ENCODE assay signal across 8 mouse cellular contexts in the genomic region with DNA sequence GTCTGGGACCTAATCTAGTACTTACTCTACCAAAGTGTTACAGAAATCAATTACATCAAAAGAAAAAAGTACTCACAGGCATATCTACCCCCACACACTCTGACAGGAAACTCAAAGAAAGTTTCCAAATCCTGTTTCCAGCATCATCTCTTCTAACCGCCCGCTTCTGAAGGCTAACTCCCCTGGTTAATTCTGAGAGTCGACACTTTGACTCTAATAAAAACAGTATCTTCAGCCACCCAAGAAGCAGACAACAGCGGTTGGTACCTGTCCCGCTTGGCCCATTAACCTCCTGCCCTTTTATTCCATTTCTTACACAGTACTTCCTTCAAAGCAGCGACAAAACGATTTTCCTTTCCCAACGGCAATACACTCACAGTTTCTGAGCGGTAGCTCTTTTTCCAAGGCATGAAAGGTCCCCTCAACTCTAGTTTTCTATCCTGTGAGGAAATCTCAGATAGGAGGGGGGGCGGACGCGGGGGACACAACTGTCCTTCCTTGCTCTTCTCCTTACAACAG. TPM values are rescaled to one million over a fixed set of nuclear protein-coding genes. Genes with fewer than 3 reads are reported as not detected.
DNase-seq lines count a peak whose midpoint lies in the region; ATAC-seq and TF ChIP-seq lines count a peak whose summit lies in the region.

No protein-coding gene starts in this region.

- H3K9ac ChIP-seq in heart, embryonic 11.5 days (ENCODE audit: low read depth, low read length) = peak overlapping the region; percentile 88
- peak overlapping the region; percentile 94 for H3K9ac ChIP-seq in CH12.LX (ENCODE audit: insufficient read depth, low read depth)
- H3K9ac ChIP-seq in forebrain, embryonic 12.5 days = peak overlapping the region; percentile 91
- H3K9ac ChIP-seq in limb, embryonic 13.5 days = peak overlapping the region; percentile 96

- H3K27me3 ChIP-seq in heart, embryonic 11.5 days (ENCODE audit: control insufficient read depth, insufficient read depth, low read length) = peaks cover 4% of the 10 kb centered on the region; the same call in 1 of the 2 replicates
- H3K27me3 ChIP-seq in CH12.LX (replicated peaks) = no peaks in the 10 kb centered on the region
- no peaks in the 10 kb centered on the region for H3K27me3 ChIP-seq in forebrain, embryonic 12.5 days
- H3K27me3 ChIP-seq in limb, embryonic 13.5 days = no peaks in the 10 kb centered on the region
- H3K27me3 ChIP-seq in small intestine, adult 2 months (ENCODE audit: control insufficient read depth, insufficient read depth, low read length) = no peaks in the 10 kb centered on the region

- TF ChIP-seq CTCF in CH12.LX (conservative IDR thresholded peaks at IDR 0.05 in 1 of 2, IDR thresholded peaks at IDR 0.05 in 1 of 2; ENCODE audit: low read depth in 2 of 2, low read length in 2 of 2) = no peak
- TF ChIP-seq CTCF in small intestine, adult 2 months (IDR thresholded peaks at IDR 0.05; ENCODE audit: extremely low read depth, insufficient read length, insufficient replicate concordance, low read depth, low read length) = no peak

- TF ChIP-seq POLR2A in CH12.LX (IDR thresholded peaks at IDR 0.05; ENCODE audit: low read depth, low read length) = no peak
- TF ChIP-seq POLR2A in small intestine, adult 2 months (IDR thresholded peaks at IDR 0.05; ENCODE audit: low read depth, low read length) = no peak

- peak overlapping the region; percentile 92 for H3K27ac ChIP-seq in heart, embryonic 11.5 days (ENCODE audit: low read depth, low read length)
- peak overlapping the region; percentile 74 for H3K27ac ChIP-seq in CH12.LX (ENCODE audit: insufficient read depth, low read depth)
- H3K27ac ChIP-seq in forebrain, embryonic 12.5 days = peak overlapping the region; percentile 89; the same call in 1 of the 2 replicates
- peak overlapping the region; percentile 82 for H3K27ac ChIP-seq in limb, embryonic 13.5 days
- H3K27ac ChIP-seq in small intestine, adult 2 months (ENCODE audit: insufficient read depth, low read depth, low read length) = peak overlapping the region; percentile 91

- H3K4me3 ChIP-seq in heart, embryonic 11.5 days (ENCODE audit: low read depth, low read length) = peak overlapping the region; percentile 82
- H3K4me3 ChIP-seq in CH12.LX (replicated peaks in 1 of 3; ENCODE audit: low read depth in 2 of 3, low read length in 2 of 3, poor library complexity in 1 of 3) = peak overlapping the region; percentile 76 to 83 (median 78)
- peak overlapping the region; percentile 90 for H3K4me3 ChIP-seq in forebrain, embryonic 12.5 days (replicated peaks)
- H3K4me3 ChIP-seq in limb, embryonic 13.5 days = peak overlapping the region; percentile 84
- peak overlapping the region; percentile 100 for H3K4me3 ChIP-seq in small intestine, adult 2 months (ENCODE audit: low read depth, low read length)

- dilution Hi-C loops in CH12.LX (cut with MboI; ENCODE audit: extremely low pct_ligation_motif_present, extremely low pct_unique_long_range_greater_than_20kb, low sequenced_read_pairs) = no loop called here

- in situ Hi-C loops in CH12.LX (cut with MboI; ENCODE audit: low pct_ligation_motif_present, low pct_unique_long_range_greater_than_20kb, low sequenced_read_pairs) = loop anchor here (25.0 kb wide), 1 partner anchor 113 kb away; the partner anchor contains the start of gene Ddx20

- H3K9me3 ChIP-seq in heart, embryonic 11.5 days (replicated peaks; ENCODE audit: control insufficient read depth, low read length) = no peaks in the 10 kb centered on the region
- H3K9me3 ChIP-seq in CH12.LX (replicated peaks; ENCODE audit: low read length) = no peaks in the 10 kb centered on the region
- no peaks in the 10 kb centered on the region for H3K9me3 ChIP-seq in forebrain, embryonic 12.5 days
- no peaks in the 10 kb centered on the region for H3K9me3 ChIP-seq in limb, embryonic 13.5 days

- H3K36me3 ChIP-seq in heart, embryonic 11.5 days (ENCODE audit: control insufficient read depth, insufficient read depth, low read length) = no peaks in the 10 kb centered on the region
- no peaks in the 10 kb centered on the region for H3K36me3 ChIP-seq in CH12.LX (replicated peaks in 1 of 2; ENCODE audit: control insufficient read depth in 1 of 2, insufficient read depth in 1 of 2, low read length in 1 of 2)
- no peaks in the 10 kb centered on the region for H3K36me3 ChIP-seq in forebrain, embryonic 12.5 days (replicated peaks)
- H3K36me3 ChIP-seq in limb, embryonic 13.5 days = no peaks in the 10 kb centered on the region
- H3K36me3 ChIP-seq in small intestine, adult 2 months (ENCODE audit: control insufficient read depth, insufficient read depth, low read length) = no peaks in the 10 kb centered on the region

- TF ChIP-seq RAD21 in CH12.LX (IDR thresholded peaks at IDR 0.05; ENCODE audit: low read depth, low read length) = no peak

- peak overlapping the region; percentile 86 for H3K4me2 ChIP-seq in heart, embryonic 11.5 days
- H3K4me2 ChIP-seq in CH12.LX (ENCODE audit: insufficient read depth, low read depth, poor library complexity, severe bottlenecking) = peak overlapping the region; percentile 19; the same call in 1 of the 2 replicates
- peak overlapping the region; percentile 65 for H3K4me2 ChIP-seq in forebrain, embryonic 12.5 days
- peak overlapping the region; percentile 84 for H3K4me2 ChIP-seq in limb, embryonic 13.5 days (replicated peaks)

- 2% methylated on average over 12 of the region's 12 CpGs for WGBS in heart, embryonic 11.5 days (ENCODE audit: insufficient replicate concordance)
- WGBS in forebrain, embryonic 12.5 days = under 1% methylated on average over 12 of the region's 12 CpGs
- WGBS in limb, embryonic 13.5 days = under 1% methylated on average over 12 of the region's 12 CpGs
- WGBS in small intestine, adult 2 months = under 1% methylated on average over 12 of the region's 12 CpGs

- peak; percentile 40; the same call in 1 of the 2 replicates for TF ChIP-seq EP300 in CH12.LX (IDR thresholded peaks at IDR 0.05; ENCODE audit: low read length)

- no peak for DNase-seq in heart, postnatal 4 days
- peak; percentile 44 for DNase-seq in CH12.LX (ENCODE audit: extremely low read depth)
- DNase-seq in left cerebral cortex, postnatal 36 days (ENCODE audit: low spot score in 2 of 2) = no peak
- DNase-seq in cerebellum, adult 18-20 months = no peak

- ATAC-seq in heart, embryonic 11.5 days (replicated peaks; ENCODE audit: insufficient number of reproducible peaks, low FRiP score, low TSS enrichment) = no peak
- no peak for ATAC-seq in forebrain, embryonic 12.5 days (ENCODE audit: low FRiP score)
- ATAC-seq in limb, embryonic 13.5 days (ENCODE audit: low FRiP score, low read depth) = no peak

- H3K79me2 ChIP-seq in CH12.LX (replicated peaks; ENCODE audit: control insufficient read depth, extremely low read depth, insufficient read depth, poor library complexity, severe bottlenecking) = peaks cover 47% of the 10 kb centered on the region

- peaks cover 20% of the 10 kb centered on the region for H3K4me1 ChIP-seq in heart, embryonic 11.5 days (ENCODE audit: control insufficient read depth, insufficient read depth, low read length)
- peaks cover 11 to 42% of the 10 kb centered on the region in 2 experiments for H3K4me1 ChIP-seq in CH12.LX (ENCODE audit: control insufficient read depth in 1 of 2, insufficient read depth in 2 of 2)
- peaks cover 27% of the 10 kb centered on the region for H3K4me1 ChIP-seq in forebrain, embryonic 12.5 days
- peaks cover 28% of the 10 kb centered on the region for H3K4me1 ChIP-seq in limb, embryonic 13.5 days
- peaks cover 17% of the 10 kb centered on the region for H3K4me1 ChIP-seq in small intestine, adult 2 months (ENCODE audit: control insufficient read depth, insufficient read depth, insufficient read length, low read length)

- intact Hi-C loops in left cerebral cortex, postnatal 36 days (cut with DNase I) = loop anchor here (5.0 kb wide), 1 partner anchor 38 kb away; no protein-coding TSS in a partner anchor

TF ChIP-seq in CH12.LX, 34 proteins besides CTCF, POLR2A, EP300 and RAD21 (continues in another document):
- TF ChIP-seq ELF1 (IDR thresholded peaks at IDR 0.05; ENCODE audit: low read depth, low read length) (no peak), RCOR1 (conservative IDR thresholded peaks at IDR 0.05; ENCODE audit: low read depth, low read length) (0 out of 2 replicates have a peak, but pooled peaks have one; percentile 63), NELFE (IDR thresholded peaks at IDR 0.05; ENCODE audit: low read depth, low read length) (0 out of 2 replicates have a peak, but pooled peaks have one; percentile 37), MAX (IDR thresholded peaks at IDR 0.05; ENCODE audit: low read length) (peak; percentile 35; the same call in 1 of the 2 replicates), MYC (IDR thresholded peaks at IDR 0.05; ENCODE audit: low read depth, low read length) (0 out of 2 replicates have a peak, but pooled peaks have one; percentile 40), TCF12 (IDR thresholded peaks at IDR 0.05; ENCODE audit: low read depth, low read length) (no peak), GABPA (IDR thresholded peaks at IDR 0.05; ENCODE audit: insufficient replicate concordance, low read depth, low read length) (no peak), USF2 (conservative IDR thresholded peaks at IDR 0.05; ENCODE audit: low read depth, low read length) (no peak), ZNF384 (IDR thresholded peaks at IDR 0.05; ENCODE audit: low read depth, low read length) (no peak), USF1 (IDR thresholded peaks at IDR 0.05; ENCODE audit: low read depth, low read length) (no peak), CHD2 (IDR thresholded peaks at IDR 0.05; ENCODE audit: low read length) (0 out of 2 replicates have a peak, but pooled peaks have one; percentile 32), CHD1 (IDR thresholded peaks at IDR 0.05; ENCODE audit: low read depth, low read length) (peak; percentile 10; the same call in 1 of the 2 replicates), MAZ (IDR thresholded peaks at IDR 0.05; ENCODE audit: low read depth, low read length) (peak; percentile 70; the same call in 1 of the 2 replicates), E2F4 (IDR thresholded peaks at IDR 0.05; ENCODE audit: insufficient replicate concordance, low read depth, low read length) (no peak), MEF2A (IDR thresholded peaks at IDR 0.05; ENCODE audit: borderline replicate concordance, low read depth, low read length) (no peak), KAT2A (IDR thresholded peaks at IDR 0.05; ENCODE audit: insufficient replicate concordance, low read length) (0 out of 2 replicates have a peak, but pooled peaks have one; percentile 28)

RNA-seq across cellular contexts. Expression of gene Rap1a, which starts 0.9 kb away (rescaled TPM):
- polyA plus RNA-seq in heart, embryonic 11.5 days (2014; fragmentation: Nextera tagmentation; extraction: Ambion mirVana) = 72.6 and 77.5 TPM in 2 replicates
- 100 to 1,000 TPM; 131 to 134 TPM for total RNA-seq in heart, postnatal 4 days (2021)
- total RNA-seq in CH12.LX (2012; rRNA removed) = 63.3 and 116 TPM in 2 replicates
- total RNA-seq in CH12.LX (2014; rRNA removed) = 209 and 234 TPM in 2 replicates
- polyA plus RNA-seq in CH12.LX (2012; ENCODE audit: insufficient read length, low read depth) = 222 and 250 TPM in 2 replicates
- 71.0 and 81.6 TPM in 2 replicates for polyA plus RNA-seq in forebrain, embryonic 12.5 days (2016; fragmentation: Nextera tagmentation; extraction: Ambion mirVana)
- polyA plus RNA-seq in limb, embryonic 13.5 days (2015; fragmentation: Nextera tagmentation; extraction: Ambion mirVana) = 95.5 and 98.4 TPM in 2 replicates
- 0.25 and 0.89 TPM in 2 replicates for polyA plus RNA-seq in small intestine, adult 2 months (2012; rRNA removed)
- total RNA-seq in left cerebral cortex, postnatal 36 days (2021) = 10 to 100 TPM; 57.7 to 72.0 TPM

Comparison
In these comparisons a context has a peak if more than half of its experiments do, and no peak if none do; other contexts are left out.
1. H3K4me2 ChIP-seq: peak in every context shown above with its lines; median percentile 86 in heart, embryonic 11.5 days; 84 in limb, embryonic 13.5 days; 65 in forebrain, embryonic 12.5 days; 19 in CH12.LX.
2. RNA of gene Rap1a, which starts 0.9 kb away (polyA plus RNA-seq): 222 to 250 TPM in CH12.LX, 95.5 to 98.4 TPM in limb, embryonic 13.5 days, 71.0 to 81.6 TPM in forebrain, embryonic 12.5 days and 72.6 to 77.5 TPM in heart, embryonic 11.5 days; 0.25 to 0.89 TPM in small intestine, adult 2 months; every median in the first group is over 10 times any median in the second.
3. Peak in every context shown above with its lines, with median percentiles within 50 percentile points of each other: H3K27ac ChIP-seq, H3K4me3 ChIP-seq and H3K9ac ChIP-seq.